Mouse (Mus musculus): ENCODE measurements around the gene Sstr5.

The Sstr5 gene

GRCm38 (mm10) chr17:25497013-25497412 is at the start of gene Sstr5:
Gene Sstr5 (minus strand): TSS chr17:25497288.
- DNase-seq (ENCODE audit: low spot score in 2 of 2), result no peak

GRCm38 (mm10) chr17:25541768-25542167 is 44.7 kb upstream of the Sstr5 start:
- DNase-seq (ENCODE audit: low spot score in 2 of 2), result no peak

GRCm38 (mm10) chr17:25540731-25541130 is 43.6 kb upstream of the Sstr5 start:
- DNase-seq (ENCODE audit: low spot score in 2 of 2), result no peak

- DNase-seq (ENCODE audit: low spot score in 2 of 2), result peak; percentile 50 to 66
These were observed 42.1 kb upstream of the Sstr5 start for GRCm38 (mm10) chr17:25538945-25539875.

GRCm38 (mm10) chr17:25530357-25531022 is 33.4 kb upstream of the Sstr5 start:
- peak; percentile 47 to 68 for DNase-seq (ENCODE audit: low spot score in 2 of 2)

GRCm38 (mm10) chr17:25522080-25522479 is 25.0 kb upstream of the Sstr5 start:
- DNase-seq (ENCODE audit: low spot score in 2 of 2), result no peak

- peak; percentile 43 to 52 for DNase-seq (ENCODE audit: low spot score in 2 of 2)
These were observed 23.4 kb upstream of the Sstr5 start for GRCm38 (mm10) chr17:25520492-25520891.

GRCm38 (mm10) chr17:25519511-25519910 is 22.4 kb upstream of the Sstr5 start:
- peak; percentile 71 to 79 for DNase-seq (ENCODE audit: low spot score in 2 of 2)

- DNase-seq (ENCODE audit: low spot score in 2 of 2), result peak; percentile 75
These were observed 21.1 kb upstream of the Sstr5 start for GRCm38 (mm10) chr17:25518144-25518543.

GRCm38 (mm10) chr17:25516315-25516714 is 19.2 kb upstream of the Sstr5 start:
- peak in 1 of 2 experiments; percentile 27 for DNase-seq (ENCODE audit: low spot score in 2 of 2)

GRCm38 (mm10) chr17:25514055-25514454 is 17.0 kb upstream of the Sstr5 start:
- DNase-seq (ENCODE audit: low spot score in 2 of 2), result no peak

GRCm38 (mm10) chr17:25511876-25512275 is 14.8 kb upstream of the Sstr5 start:
- DNase-seq (ENCODE audit: low spot score in 2 of 2), result no peak

GRCm38 (mm10) chr17:25510074-25510830 is 13.2 kb upstream of the Sstr5 start:
- DNase-seq (ENCODE audit: low spot score in 2 of 2), result no peak

GRCm38 (mm10) chr17:25508860-25509577 is 11.9 kb upstream of the Sstr5 start:
- peak; percentile 73 to 85 for DNase-seq (ENCODE audit: low spot score in 2 of 2)

GRCm38 (mm10) chr17:25507799-25508198 is 10.7 kb upstream of the Sstr5 start:
- DNase-seq (ENCODE audit: low spot score in 2 of 2), result peak; percentile 67 to 80

- no peak for DNase-seq (ENCODE audit: low spot score in 2 of 2)
These were observed 5.5 kb upstream of the Sstr5 start for GRCm38 (mm10) chr17:25502599-25502998.

- DNase-seq (ENCODE audit: low spot score in 2 of 2), result no peak
These were observed 15.0 kb downstream of the Sstr5 start for GRCm38 (mm10) chr17:25482092-25482491.

GRCm38 (mm10) chr17:25480820-25481219 is 16.3 kb downstream of the Sstr5 start:
- DNase-seq (ENCODE audit: low spot score in 2 of 2), result no peak

- DNase-seq (ENCODE audit: low spot score in 2 of 2), result no peak
These were observed 16.9 kb downstream of the Sstr5 start for GRCm38 (mm10) chr17:25480152-25480551.

- DNase-seq (ENCODE audit: low spot score in 2 of 2), result peak; percentile 77 to 84
These were observed 20.9 kb downstream of the Sstr5 start for GRCm38 (mm10) chr17:25475946-25476744.
